Mouse (Mus musculus) frontal cortex, postnatal 14 days (tissue): ENCODE measurements around the gene Frat1.
A peak's percentile ranks its signal among the peaks of the same experiment; 100 is the strongest.

ENCODE experiments used
- DNase-seq, 2 experiments: peaks; one replicate each; pipeline ENCODE4 v3.0.0; 2022; ENCODE audit warnings: low spot score in 2 of 2

The Frat1 gene

DNA sequence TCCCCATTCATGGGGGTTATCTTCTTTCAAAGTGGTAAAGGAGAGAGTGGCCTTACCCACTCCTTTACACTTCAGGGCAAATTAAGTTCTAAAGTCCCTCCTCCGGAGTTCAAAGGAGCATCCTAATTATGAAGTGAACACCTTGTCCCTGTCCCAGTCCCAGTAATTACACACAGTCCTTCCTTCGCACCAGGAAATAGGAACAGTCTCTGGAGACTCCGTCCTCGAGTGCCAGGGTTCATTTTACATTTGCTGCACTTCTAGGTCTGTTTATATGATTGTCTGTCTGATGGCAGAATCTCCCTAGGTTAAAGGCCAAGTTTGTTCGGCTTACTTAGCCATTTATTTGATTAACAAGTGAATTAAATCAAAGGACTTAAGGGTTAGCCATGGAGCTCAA is 13.4 kb upstream of the Frat1 start:
- no peak for DNase-seq

DNA sequence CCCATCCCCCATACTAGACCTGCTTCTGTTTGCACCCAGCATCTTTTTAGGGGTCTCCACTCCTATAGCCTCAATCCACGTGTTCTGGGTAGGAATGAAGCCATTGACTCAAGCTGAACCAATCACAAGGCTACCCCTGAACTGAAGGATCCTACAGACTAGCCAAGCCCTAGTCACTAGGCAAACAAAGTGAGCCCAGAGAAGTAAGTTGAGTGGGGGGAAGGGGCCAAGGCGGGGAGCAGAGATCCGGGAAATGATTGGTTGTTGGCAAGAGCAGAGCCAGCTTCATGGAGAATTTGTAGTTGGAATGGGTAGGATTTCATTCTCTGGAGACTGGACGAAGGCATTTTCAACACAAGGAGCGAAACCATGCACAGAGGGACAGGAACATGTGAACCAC is 12.9 kb upstream of the Frat1 start:
- DNase-seq = no peak

DNA sequence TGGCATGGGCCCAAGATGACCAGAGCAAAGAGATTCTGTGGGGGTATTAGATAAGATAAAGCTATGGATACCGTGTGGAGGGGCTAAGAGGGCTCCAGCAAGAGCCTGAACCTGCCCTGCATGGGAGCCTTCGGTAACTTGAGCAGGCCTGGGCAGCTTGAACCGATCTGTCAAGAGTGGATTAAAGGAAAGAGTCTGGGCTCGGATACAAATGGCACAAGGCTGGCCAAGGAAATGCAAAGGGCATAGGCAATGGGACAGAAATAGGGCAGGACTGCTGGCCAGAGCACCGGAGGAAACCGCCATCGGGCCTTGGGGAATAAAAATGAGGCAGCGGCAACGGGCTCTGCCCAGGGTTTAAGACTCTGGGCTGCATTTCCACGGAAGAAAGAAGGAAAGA is 12.4 kb upstream of the Frat1 start:
- no peak for DNase-seq

DNA sequence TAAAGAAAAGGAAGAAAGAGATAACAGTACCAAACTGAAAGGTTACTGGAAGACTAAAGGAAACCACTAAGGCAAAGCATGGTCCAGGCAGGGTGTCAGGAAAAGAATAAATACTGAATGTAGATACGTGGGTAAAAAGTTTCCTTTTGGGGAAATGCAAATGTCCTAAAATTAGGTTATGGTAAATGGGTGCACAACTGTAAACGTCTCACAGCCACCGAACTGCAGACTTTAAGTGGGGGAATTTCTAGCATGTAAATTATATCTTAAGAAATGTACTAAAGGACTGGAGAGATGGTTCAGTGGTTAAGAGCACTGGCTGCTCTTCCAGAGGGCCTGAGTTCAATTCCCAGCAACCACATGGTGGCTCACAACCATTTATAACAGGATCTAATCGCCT is 11.0 kb upstream of the Frat1 start:
- DNase-seq = no peak

DNA sequence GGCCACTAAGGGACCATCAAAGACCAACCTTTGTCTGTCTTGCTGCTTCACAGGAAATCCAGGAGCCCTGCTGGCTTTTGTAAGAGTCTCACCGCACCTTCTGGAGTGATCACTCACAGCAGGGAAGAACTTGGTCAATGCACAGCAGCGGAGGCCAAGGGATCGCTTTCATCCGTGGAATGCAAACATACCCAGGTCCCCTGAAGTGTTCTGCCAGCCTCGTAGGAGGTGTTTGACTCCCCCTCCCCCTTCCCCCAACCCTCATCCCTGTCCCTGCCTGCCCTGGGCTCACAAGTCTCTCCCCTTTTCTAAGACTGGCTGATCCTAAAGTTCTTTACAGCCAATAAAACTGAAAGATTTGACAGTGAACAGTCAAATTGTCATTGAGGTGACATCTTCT is 8.3 kb upstream of the Frat1 start:
- no peak for DNase-seq

DNA sequence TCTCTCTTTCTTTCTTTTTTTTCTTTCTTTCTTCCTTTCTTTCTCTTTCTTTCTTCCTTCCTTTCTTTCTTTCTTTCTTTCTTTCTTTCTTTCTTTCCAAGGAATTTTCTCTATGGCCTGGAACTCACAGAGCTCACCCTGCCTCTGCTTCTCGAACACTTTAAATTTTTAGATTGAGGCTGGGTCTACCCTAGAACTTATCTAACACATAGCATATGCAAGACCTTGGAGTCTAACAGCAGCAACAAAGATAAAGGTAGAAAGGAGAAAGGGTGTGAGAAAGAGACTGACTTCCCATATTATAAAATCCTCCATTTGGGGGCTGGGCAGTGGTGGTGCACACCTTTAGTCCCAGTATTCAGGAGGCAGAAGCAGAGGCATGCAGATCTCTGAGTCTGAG is 7.2 kb upstream of the Frat1 start:
- no peak for DNase-seq

DNA sequence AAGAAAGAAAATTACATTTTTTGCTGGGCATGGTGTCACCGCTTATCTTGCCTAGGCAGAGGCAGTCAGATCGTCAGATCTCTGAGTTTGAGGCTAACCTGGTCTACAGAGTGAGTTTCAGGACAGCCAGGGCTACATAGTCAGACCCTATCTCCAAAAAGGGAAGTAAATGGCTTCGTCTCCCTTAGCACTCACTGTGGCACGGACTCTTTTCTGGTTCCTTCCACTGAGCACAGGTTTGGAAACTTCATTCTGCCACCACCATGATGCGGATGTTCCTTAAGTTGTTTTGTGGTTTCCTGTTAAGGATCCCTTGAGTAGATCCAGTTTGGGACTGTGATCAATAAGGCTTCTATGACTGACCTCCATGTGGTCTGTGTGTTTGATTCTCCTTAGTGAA is 4.8 kb upstream of the Frat1 start:
- DNase-seq = no peak

DNA sequence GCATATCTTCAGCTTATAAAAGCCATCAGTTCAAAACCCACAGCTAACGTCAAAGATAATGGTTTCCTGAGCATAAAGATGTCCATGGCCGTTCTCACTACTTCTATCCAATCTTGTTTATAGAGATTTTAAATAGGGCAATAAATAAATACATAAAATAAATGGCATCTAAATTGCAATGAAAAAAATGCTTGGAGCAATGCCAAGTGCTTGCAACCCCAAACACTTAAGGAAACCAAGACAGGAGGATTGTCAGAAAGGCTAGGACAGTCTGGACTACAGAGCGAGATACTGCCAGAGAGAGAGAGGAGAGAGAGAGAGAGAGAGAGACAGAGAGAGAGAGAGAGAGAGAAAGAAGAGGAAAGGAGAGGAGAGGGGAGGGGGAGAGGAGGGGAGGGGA is 3.2 kb upstream of the Frat1 start:
- no peak for DNase-seq

DNA sequence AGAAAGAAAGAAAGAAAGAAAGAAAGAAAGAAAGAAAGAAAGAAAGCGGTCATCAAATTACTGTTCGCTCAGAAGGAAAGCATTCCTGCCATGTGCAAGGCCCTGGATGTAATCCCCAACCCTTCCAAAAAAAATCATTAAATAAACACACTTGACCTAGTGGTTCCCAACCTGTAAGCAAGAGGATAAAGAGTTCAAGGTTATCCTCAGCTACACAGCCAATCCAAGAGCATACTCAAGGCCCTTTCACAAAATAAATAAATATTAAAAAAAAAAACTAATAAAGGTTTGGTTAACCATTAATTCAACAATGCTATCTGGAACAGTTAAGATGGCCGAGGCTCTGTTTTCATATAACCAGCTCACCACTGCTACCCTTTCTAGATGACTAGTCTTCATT is 829 bp upstream of the Frat1 start:
- DNase-seq = no peak

DNA sequence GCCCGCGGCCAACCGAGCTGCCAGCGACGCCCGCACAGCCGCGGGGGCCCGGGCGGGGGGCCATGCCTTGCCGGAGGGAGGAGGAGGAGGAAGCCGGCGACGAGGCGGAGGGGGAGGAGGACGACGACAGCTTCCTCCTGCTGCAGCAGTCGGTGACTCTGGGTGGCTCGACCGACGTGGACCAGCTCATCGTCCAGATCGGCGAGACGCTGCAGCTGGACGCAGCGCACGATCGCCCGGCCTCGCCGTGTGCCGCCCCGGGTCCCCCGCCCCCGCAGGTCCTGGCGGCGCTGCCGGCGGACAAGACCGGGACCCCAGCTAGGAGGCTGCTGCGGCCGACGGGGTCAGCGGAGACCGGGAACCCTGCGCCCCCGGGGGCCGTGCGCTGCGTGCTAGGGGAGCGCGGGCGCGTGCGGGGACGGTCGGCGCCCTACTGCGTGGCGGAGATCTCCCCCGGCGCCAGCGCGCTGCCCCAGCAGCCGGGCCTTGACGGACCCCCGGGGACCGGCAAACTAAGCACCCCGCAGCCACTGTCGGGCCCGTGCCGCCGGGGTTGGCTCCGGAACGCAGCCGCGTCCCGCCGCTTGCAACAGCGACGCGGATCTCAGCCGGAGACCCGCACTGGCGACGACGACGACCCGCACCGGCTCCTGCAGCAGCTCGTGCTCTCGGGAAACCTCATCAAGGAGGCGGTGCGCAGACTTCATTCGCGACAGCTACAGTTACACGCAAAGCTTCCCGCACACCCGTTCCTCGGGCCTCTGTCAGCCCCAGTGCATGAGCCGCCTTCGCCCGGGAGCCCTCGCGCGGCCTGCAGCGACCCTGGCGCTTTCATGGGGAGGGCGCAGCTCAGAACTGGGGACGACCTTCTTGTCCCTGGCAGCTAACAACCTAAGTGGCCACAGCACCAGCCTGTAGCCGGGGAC is 599 bp downstream of the Frat1 start:
- peak; percentile 52 to 65 for DNase-seq

DNA sequence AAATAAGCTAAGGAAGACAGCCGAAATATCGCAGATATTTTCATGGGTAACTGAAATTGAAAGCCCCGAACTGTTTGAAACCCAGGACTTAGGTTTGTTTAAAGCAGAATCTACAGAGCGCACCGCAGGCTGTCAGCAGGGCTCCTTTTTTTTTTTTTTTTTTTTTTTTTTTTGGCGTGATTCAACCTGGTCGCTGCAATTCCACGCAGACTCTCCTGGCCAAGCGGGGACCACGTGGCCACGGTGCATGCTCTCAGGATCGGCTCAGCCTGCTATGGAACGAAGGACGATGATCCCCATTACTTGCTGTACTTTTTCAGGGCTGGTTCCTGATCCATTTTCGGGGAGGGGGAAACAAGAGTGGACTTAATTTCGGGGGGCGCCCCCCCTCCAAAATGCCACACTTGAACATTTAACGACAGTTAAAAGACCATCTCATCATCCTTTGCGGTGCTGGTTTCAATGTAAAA is 1.4 kb downstream of the Frat1 start:
- DNase-seq = peak in 1 of 2 experiments; percentile 23

DNA sequence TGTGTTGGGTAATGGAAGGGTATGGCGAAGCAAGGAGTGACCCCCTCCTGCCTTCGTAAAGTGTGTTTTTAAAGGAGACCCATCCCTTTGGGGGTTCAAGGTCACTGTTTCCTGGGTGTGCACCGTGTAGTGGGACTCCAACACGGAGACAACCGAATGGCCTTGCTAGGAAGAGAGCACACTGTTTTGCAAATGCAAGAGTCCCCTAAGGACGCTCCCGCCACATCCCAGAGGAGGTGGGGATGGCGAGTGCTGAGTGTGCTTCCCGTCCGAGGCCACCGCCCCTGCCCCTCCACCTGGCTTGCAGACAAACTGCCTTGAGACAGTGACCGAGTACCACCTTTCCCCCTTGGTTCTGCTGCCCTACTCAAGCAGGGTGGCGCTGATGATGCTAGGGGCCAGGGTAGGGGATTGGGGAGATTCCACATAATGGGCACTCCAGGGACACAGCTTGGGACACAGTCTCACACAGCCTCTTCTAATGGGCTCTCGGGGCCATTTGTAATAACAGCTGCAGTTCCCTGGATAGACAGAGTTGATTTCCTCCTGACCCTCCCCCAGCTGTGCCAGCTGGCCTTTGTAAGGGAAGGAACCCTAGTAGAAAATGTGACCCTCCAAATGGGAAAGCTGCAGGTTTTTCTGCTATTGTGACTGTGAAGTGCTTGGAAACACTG is 2.1 kb downstream of the Frat1 start:
- no peak for DNase-seq

DNA sequence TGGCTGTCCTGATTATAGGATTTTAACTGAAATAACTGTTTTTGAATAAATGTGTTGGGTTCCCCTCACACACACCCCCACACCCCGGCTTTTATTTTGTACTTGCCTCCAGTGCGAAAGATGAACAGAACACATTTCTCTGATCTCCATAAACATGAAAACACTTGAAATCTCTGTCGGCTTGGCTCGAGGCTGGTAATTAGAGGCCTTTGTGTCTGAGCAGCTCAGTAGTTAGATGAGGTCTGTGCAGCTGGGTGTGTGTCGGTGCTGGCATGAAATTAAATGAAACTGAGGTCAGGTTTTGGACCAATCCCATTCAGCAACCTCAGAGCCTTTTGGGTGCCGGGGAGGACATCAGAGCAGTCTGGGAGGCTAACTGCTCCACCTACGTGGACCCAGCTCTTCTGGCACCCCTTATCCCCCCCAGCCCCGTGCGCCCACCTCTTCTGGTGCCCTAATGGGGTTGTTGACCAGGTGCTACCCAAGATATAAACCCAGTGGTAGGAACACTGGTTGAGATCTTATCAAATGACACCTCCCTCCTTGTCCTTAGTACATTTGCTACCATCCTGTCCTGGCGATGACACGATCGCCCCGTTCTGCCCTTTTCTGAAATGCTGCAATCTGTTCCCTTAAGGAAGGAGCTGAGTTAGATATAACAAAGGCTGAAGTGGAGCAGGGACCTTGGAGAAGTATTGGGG is 2.9 kb downstream of the Frat1 start:
- DNase-seq = no peak

DNA sequence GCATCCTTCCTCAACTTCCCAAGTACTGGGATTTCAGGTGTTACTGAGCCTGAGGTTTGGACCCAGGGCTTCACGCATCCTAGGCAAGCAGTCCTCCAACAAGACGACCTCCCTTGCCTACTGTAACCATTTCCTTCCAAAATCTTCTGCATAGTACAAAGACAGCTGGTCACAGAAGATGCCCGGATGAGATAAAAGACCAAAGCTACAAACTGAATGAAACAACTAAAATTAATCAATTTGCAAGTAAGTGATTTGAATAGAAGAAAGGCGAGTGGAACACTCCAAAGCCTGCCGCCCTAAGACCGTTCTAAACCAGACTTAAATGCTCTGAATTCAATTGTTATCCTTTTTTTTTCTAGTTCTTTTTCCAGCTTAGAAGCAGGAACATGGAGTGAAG is 5.6 kb downstream of the Frat1 start:
- no peak for DNase-seq

DNA sequence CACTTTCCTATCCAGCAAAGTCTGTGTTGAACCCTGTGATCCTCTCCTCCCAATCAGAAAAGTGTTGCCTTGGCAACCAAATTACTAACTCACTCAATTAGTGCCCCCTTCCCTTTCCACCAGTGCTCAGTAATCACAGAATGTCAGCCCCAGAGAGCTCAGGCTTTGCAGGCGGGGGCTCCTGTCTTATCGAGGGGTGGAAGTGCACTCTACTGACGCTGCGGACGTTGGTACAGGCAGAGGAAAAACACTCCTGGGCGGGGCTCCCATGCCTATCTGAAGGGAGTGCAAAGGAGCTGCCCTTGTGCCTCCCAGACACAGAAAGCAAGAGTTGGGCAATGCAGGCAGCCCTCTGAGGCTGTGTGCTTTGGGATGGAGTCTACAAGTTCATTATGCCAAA is 6.0 kb downstream of the Frat1 start:
- peak in 1 of 2 experiments; percentile 28 for DNase-seq

DNA sequence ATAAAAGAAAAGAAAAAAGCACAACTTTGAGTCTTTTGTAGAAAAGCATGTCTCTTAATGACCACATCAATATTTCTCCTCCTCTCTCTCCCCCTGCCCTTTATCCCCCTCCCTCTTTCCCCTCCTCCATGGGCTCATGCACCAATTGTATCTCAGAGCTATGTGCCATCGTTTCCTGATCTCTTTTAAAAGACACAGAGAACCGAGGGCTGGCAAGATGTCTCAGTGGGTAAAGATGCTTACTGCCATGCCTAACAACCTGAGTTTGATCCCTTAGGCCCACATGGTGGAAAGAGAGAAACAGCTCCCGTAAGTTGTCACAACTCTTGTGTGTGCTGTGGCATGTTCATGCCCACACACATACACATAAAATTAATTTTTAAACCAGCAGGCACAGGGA is 6.9 kb downstream of the Frat1 start:
- no peak for DNase-seq

DNA sequence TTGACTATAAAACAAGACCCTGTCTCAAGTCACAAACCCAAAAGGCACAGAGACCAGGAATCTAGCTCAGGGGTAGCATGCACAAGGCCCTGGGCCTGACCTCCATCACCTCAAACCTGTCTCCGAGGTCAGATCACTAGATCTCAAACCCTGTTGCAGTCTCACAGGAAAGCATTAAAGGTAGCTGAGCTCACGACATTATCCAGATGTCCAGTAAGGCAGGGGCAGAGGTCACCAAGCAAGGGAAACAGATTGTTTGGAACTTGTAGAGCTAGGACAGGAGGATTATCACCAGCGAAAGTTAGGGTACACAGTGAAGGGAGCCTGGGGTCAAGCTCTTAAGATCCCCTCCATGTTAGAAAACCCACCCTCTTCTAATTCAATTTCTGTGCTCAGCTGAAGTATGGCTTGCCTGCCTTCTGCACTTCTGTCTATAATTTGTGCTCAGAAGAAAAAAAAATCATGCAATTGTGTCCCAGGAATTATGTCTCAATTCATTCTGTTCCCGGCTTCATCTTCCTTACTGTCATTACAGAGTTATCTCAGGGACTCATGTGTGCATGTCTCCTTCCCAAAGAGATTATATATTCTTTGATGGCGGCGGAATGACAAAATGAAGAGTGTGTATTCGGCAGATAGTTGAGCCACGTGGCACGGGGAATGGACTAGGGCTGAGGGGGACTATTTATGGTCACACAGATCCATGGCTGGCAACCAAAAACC is 7.6 kb downstream of the Frat1 start:
- no peak for DNase-seq

DNA sequence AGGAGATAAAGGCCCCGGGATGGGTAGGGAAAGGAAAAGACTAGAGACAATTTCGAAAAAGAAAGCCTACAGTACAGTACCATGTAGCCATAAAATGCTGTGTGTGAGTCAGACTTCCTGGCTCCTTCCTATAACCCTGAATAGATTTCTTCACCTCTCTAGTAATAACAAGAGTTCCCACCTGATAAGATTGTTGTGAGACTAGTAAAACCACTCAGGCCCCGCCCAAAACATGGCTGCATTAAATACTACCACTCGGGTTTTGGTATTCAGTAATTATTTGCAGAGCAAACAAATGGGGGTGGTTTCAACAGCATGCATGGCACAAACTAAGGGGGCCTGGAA is 8.1 kb downstream of the Frat1 start:
- no peak for DNase-seq

DNA sequence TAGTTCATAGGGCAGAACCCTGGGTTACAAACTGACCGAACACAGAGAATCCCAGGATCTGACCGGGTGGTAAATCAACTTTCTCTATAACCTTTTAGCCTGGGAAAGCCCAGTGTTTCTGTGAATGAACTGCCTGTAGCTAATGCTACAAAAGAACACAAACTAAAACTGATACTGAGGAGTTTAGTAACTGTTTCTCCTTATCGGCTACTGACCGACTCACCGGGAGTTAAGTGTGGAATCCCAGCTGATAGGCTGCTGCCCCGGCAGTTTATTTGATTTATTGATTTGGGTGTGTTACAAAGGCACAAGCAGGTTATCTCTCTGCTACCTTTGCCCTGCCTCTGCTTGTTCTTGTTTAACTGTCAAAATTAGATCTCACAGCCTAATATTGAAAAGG is 9.0 kb downstream of the Frat1 start:
- DNase-seq = no peak

DNA sequence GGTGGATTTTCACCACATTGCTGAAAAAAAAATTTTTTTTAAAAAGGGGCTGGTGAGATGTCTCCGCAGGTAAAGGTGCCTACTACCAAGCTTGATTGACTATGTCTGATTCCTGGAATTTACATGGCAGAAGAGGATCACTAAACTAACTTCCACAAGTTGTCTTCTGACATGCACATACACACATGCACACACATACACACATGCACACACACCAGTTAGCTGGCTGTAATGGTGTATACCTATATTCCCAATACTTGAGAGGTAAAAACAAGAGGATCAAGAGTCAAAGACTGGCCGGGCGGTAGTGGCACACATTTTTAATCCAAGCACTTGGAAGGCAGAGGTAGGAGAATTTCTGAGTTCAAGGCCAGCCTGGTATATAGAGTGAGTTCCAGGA is 9.9 kb downstream of the Frat1 start:
- DNase-seq = no peak

DNA sequence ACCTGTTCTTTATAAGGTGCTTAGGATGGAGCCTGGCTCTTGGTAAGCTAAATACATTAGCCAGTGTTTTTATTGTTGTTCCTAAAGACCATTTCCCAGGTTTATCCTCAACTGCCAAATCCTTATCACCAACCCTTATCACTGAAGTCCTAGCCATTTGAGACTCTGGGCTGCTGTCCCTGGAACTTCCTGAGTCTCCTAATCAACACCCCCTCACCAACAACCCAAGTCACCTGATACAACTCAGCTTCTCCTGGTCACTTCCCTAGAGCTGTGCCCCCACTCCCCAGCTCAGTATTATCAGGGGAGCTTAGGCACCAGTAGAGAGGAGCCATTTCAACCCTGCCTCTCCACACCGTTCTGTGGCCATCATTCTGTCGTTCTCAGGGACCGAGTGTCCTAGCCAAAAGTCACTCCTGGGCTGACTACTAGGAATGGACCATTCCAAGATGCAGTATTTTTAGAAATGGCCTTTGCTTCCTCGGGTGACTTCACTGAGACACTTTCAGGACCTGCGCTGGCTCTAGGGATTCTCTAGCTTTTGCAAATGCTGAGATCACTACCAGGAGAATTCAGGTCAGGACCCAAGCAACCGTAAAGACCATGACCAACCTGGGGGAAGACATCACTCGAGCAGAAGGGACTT is 11.5 kb downstream of the Frat1 start:
- no peak for DNase-seq

DNA sequence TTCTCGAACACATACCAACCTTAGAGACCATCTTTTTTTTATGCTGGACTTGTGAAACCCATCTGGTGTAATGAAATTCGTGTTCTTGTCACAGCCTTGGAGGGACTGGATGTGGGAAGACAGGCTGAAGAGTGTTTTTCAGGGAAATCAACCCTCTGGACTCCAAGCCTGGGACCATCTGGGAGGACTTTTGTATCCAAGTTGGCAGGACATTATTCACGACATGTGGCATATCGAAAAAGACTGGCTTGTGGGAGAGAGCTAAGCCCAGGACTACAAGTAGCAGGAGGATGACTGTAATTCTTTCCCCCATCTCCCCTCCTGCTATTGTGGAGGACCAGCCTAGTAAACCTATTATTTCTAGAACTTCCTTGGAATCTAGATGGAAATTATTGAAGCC is 12.4 kb downstream of the Frat1 start:
- no peak for DNase-seq
